In genomic region chr15:97327500-97328081, GRCm38 (mm10) we compare ENCODE assay signal across 7 mouse cellular contexts.
DNase-seq lines count a peak whose midpoint lies in the region; ATAC-seq and TF ChIP-seq lines count a peak whose summit lies in the region.

No protein-coding gene starts in this region.

- H3K27me3 ChIP-seq in kidney, embryonic 14.5 days (ENCODE audit: control insufficient read depth, insufficient read depth, low read length): no peaks in the 10 kb centered on the region
- no peaks in the 10 kb centered on the region for H3K27me3 ChIP-seq in Patski

- ATAC-seq in kidney, embryonic 14.5 days (ENCODE audit: low FRiP score, low TSS enrichment): no peak
- ATAC-seq in Patski: no peak
- peak; percentile 70; the same call in 1 of the 2 replicates for ATAC-seq in megakaryocyte-erythroid progenitor cell, adult 5-6 weeks (replicated peaks; ENCODE audit: low FRiP score, low TSS enrichment, poor library complexity, severe bottlenecking)

- peaks cover 6% of the 10 kb centered on the region; the same call in 1 of the 2 replicates for H3K4me1 ChIP-seq in kidney, embryonic 14.5 days (ENCODE audit: control insufficient read depth, insufficient read depth, low read length)
- H3K4me1 ChIP-seq in embryonic fibroblast, embryonic 13.5 days (ENCODE audit: control insufficient read depth, insufficient read depth, low read length): peaks cover 5% of the 10 kb centered on the region

- in situ Hi-C loops in Patski (cut with MboI; ENCODE audit: low pct_unique_long_range_greater_than_20kb): no loop called here

- no peak overlapping the region for H3K9ac ChIP-seq in kidney, embryonic 14.5 days (ENCODE audit: low read depth, low read length)

- no peak overlapping the region for H3K4me2 ChIP-seq in kidney, embryonic 14.5 days (replicated peaks; ENCODE audit: low read depth, low read length)

- POLR2A ChIA-PET in Patski (lab: Charles Lee): no interaction called here

- H3K9me3 ChIP-seq in kidney, embryonic 14.5 days (ENCODE audit: control insufficient read depth, low read length): peaks cover 7% of the 10 kb centered on the region

- CTCF ChIA-PET in Patski (lab: Charles Lee): interaction anchor here (1.2 kb wide), 1 partner anchor 12 kb away, joined by 3 read pairs; no protein-coding TSS in a partner anchor

- H3K27ac ChIP-seq in kidney, embryonic 14.5 days (ENCODE audit: low read depth, low read length): no peak overlapping the region
- no peak overlapping the region for H3K27ac ChIP-seq in embryonic fibroblast, embryonic 13.5 days (ENCODE audit: insufficient read depth, low read length)

- H3K4me3 ChIP-seq in kidney, embryonic 14.5 days (ENCODE audit: low read length): no peak overlapping the region
- H3K4me3 ChIP-seq in embryonic fibroblast, embryonic 13.5 days (ENCODE audit: insufficient read depth, low read length): no peak overlapping the region

- DNase-seq in kidney, adult 9 months: peak; percentile 43
- DNase-seq in Patski (ENCODE audit: low read depth, low spot score): no peak
- no peak for DNase-seq in urinary bladder, adult 18-20 months (ENCODE audit: low spot score in 2 of 2)
- no peak for DNase-seq in cerebellum, adult 11-12 months

- WGBS in kidney, embryonic 14.5 days: 73% methylated on average over 18 of the region's 18 CpGs

- H3K36me3 ChIP-seq in kidney, embryonic 14.5 days (ENCODE audit: control insufficient read depth, insufficient read depth, low read length): no peaks in the 10 kb centered on the region

- TF ChIP-seq CTCF in Patski (IDR thresholded peaks at IDR 0.05): peak; percentile 74
- TF ChIP-seq CTCF in embryonic fibroblast, embryonic 13.5 days (IDR thresholded peaks at IDR 0.05; ENCODE audit: borderline replicate concordance, insufficient read depth, low read length): peak; percentile 68; the same call in 1 of the 2 replicates

- no peak for TF ChIP-seq POLR2A in embryonic fibroblast, embryonic 13.5 days (IDR thresholded peaks at IDR 0.05; ENCODE audit: low read depth, low read length)
